Mouse (Mus musculus) midbrain, embryonic 11.5 days (tissue): ENCODE results near the gene Mmp11. TPM values are rescaled to one million over a fixed set of nuclear protein-coding genes. Genes with fewer than 3 reads are reported as not detected.

Experiments
- ATAC-seq: fragments of 200-750 bp; cut with Nextera tagmentation; 2 replicates; pipeline ENCODE4 v1.8.0; 2017; ENCODE audit warnings: moderate TSS enrichment, moderate library complexity; ENCODE audit not compliant: low FRiP score
- DNase-seq: peaks from one replicate; pipeline ENCODE4 v3.0.0; 2015; ENCODE audit warnings: low spot score; ENCODE audit errors: missing footprints
- H3K27ac ChIP-seq: fragments of 300-500 bp; sonication (generic); 2 replicates; pipeline ENCODE4 v1.5.1; 2014; ENCODE audit warnings: low read depth, low read length
- H3K27me3 ChIP-seq: fragments of 300-500 bp; sonication (generic); 2 replicates; pipeline ENCODE4 v1.6.1; 2014; ENCODE audit warnings: mild to moderate bottlenecking, low read length, moderate library complexity, mixed read lengths; ENCODE audit not compliant: control insufficient read depth, insufficient read depth
- H3K36me3 ChIP-seq: fragments of 300-500 bp; sonication (generic); 2 replicates; pipeline ENCODE4 v1.6.1; 2014; ENCODE audit warnings: mild to moderate bottlenecking, low read length, moderate library complexity, mixed read lengths; ENCODE audit not compliant: control insufficient read depth, insufficient read depth
- H3K4me1 ChIP-seq: fragments of 300-500 bp; sonication (generic); 2 replicates; pipeline ENCODE4 v1.6.1; 2014; ENCODE audit warnings: low read length; ENCODE audit not compliant: control insufficient read depth, insufficient read depth
- H3K4me2 ChIP-seq: fragments of 300-500 bp; sonication (generic); 2 replicates; pipeline ENCODE4 v1.6.1; 2014; ENCODE audit warnings: mild to moderate bottlenecking, moderate library complexity
- H3K4me3 ChIP-seq: fragments of 300-500 bp; sonication (generic); 2 replicates; pipeline ENCODE4 v1.5.1; 2014; ENCODE audit warnings: low read depth, low read length
- H3K9ac ChIP-seq: fragments of 300-500 bp; sonication (generic); 2 replicates; pipeline ENCODE4 v1.6.1; 2014; ENCODE audit warnings: low read length
- H3K9me3 ChIP-seq: fragments of 300-500 bp; sonication (generic); 2 replicates; pipeline ENCODE4 v1.6.1; 2016; ENCODE audit warnings: low read length; ENCODE audit not compliant: control insufficient read depth
- WGBS: fragments of 180-500 bp; shearing (Covaris S2); extraction: QIAGEN DNeasy Blood & Tissue Kit; methylation state at CpG from one replicate; pipeline ENCODE4 v1.1.7; 2014; 5-methylcytosine and 5-hydroxymethylcytosine counted together
- polyA plus RNA-seq: library from polyadenylated mRNA; unstranded; fragments of >200 nt; fragmentation: Nextera tagmentation; extraction: Ambion mirVana; gene quantifications from 2 replicates; pipeline ENCODE4 v1.2.1, GENCODE M21; 2014

The Mmp11 gene
- 33.6 and 34.6 TPM in 2 replicates for polyA plus RNA-seq

DNA sequence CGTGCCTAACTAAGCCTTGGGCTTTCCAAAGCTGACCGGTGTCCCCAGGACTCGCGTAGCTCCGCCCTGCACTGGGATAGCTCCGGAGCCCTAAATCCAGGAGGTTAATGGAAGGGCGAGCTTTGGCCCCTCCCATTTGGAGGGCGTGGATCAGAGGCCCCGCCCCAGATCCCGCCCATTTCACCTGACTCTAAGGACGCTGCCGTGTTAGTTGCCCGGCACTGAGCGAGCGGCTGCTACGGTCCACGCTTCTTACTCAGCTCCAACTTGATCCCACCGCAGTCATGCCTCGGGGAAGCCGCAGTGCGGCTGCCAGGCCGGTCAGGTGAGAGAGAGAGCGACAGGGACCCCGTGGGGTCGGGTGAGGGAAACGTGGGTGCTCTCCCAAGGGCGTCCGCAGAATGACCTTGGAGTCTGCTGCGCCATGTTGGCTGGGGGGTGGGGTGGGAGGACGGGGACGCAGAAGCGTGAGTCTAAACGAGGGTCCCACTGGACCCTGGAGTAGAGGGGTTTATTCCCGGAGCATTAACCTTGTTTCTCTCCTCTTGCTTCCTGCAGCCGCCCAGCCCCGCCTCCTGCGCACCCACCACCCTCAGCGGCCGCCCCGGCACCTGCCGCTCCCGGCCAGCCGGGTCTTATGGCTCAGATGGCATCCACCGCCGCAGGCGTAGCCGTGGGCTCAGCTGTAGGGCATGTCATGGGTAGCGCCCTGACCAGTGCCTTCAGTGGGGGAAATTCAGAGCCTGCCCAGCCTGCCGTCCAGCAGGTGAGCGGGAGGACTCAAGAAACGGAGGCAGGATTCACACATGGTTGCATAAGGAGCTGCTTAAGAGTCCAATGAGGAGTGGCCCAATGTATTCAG, at the start of gene Mmp11:
Mmp11 (minus strand) TSS at position 817 of the 862 bp plus-strand sequence.
- Histone ChIP-seq H3K36me3 (no peaks in the 10 kb centered on the region), H3K9me3 (no peaks in the 10 kb centered on the region), H3K4me1 (peaks cover 28% of the 10 kb centered on the region), H3K4me3 (peak within 1 kb of the TSS; percentile 48), H3K27ac (no peak within 1 kb of the TSS), H3K27me3 (peaks cover 41% of the 10 kb centered on the region), H3K4me2 (peak within 1 kb of the TSS; percentile 90), H3K9ac (peak within 1 kb of the TSS; percentile 49)
- ATAC-seq = peak; percentile 57
- 2% methylated on average over 49 of the region's 51 CpGs for WGBS
- DNase-seq = peak; percentile 97

DNA sequence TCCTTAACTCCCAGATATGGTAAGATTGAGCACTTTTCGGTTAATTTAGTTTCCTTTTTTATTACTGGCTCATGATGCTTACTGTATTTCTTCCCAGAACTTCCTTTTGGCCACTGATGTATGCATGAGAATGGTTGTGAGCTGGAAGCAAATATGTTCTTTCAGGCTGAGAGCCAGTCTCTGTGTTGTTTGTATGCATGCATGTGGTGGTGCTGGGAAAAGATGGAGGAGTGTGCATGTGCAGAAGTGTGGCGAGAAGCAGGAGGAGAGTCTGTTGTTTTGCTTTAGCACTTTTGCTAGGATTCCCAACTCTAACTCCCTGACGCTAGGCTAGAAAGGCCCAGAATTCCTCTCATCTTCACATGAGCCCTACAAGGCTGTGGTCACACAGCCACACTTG, 43.1 kb upstream of the Mmp11 start:
- Histone ChIP-seq H3K4me2 (no peak overlapping the region), H3K27me3 (no peaks in the 10 kb centered on the region), H3K4me3 (no peak overlapping the region), H3K9ac (no peak overlapping the region), H3K4me1 (no peaks in the 10 kb centered on the region), H3K36me3 (no peaks in the 10 kb centered on the region), H3K9me3 (no peaks in the 10 kb centered on the region), H3K27ac (no peak overlapping the region)
- DNase-seq = peak; percentile 54
- 89% methylated on average over 3 of the region's 3 CpGs for WGBS
- ATAC-seq = no peak

DNA sequence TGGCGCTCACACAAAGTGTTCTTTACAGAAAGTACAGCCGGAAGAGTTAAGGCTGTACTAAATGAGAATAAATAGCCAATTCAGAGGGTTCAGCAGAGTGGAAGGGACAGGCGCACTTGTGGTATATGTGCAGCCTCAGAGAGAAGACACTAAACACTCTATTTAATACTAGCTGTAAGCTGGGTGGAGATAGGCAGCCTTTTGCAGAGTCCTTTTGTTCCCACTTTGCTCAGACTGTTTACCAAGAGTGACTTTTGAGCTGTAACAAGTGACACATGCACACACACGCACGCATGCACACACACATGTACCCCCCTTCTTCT, 42.5 kb upstream of the Mmp11 start:
- no peak overlapping the region for H3K9ac ChIP-seq
- no peak overlapping the region for H3K4me2 ChIP-seq
- H3K9me3 ChIP-seq = no peaks in the 10 kb centered on the region
- DNase-seq (peak; percentile 72), ATAC-seq (no peak)
- no peaks in the 10 kb centered on the region for H3K4me1 ChIP-seq
- no peaks in the 10 kb centered on the region for H3K36me3 ChIP-seq
- WGBS = 84% methylated on average over 5 of the region's 5 CpGs
- no peaks in the 10 kb centered on the region for H3K27me3 ChIP-seq
- H3K27ac ChIP-seq = no peak overlapping the region
- no peak overlapping the region for H3K4me3 ChIP-seq

DNA sequence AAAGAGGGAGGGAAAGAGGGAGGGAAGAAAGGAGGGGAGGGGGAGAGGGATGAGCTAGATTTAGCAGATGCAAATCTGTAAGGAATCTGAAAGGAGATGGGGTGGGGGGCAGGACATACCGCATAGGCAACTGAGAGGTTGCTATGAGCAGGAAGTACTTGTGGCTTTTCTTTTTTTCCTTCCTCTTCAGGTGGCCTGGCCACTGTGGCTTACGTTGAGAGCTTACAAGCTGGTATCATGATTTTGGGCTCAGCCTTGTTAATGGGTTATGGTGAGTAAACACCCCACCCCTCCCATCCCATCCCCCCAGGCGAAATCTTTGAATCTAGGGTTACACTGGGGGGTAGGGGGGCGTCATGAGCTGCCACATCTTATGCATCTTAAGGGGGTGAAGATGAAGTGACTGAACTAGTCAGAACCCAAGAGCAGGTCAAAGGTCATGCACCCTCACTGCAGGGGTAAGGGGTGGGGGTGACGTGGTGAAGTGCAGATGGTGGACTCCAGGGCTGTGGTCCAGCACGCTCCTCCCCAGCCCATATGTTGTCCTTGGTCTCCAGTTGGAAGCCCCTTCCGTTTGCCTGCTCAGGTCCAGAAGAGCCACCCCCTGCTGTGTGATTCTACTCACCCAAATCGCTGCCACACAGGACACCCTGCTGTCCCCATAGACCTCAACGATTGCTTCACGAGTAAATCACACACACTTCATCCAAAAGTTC, 42.0 kb upstream of the Mmp11 start:
- no peaks in the 10 kb centered on the region for H3K4me1 ChIP-seq
- 49% methylated on average over 10 of the region's 10 CpGs for WGBS
- no peak overlapping the region for H3K4me3 ChIP-seq
- H3K4me2 ChIP-seq = no peak overlapping the region
- no peak for ATAC-seq
- DNase-seq = peak; percentile 53
- H3K27ac ChIP-seq = no peak overlapping the region
- H3K36me3 ChIP-seq = no peaks in the 10 kb centered on the region
- no peak overlapping the region for H3K9ac ChIP-seq
- H3K9me3 ChIP-seq = no peaks in the 10 kb centered on the region
- H3K27me3 ChIP-seq = no peaks in the 10 kb centered on the region

DNA sequence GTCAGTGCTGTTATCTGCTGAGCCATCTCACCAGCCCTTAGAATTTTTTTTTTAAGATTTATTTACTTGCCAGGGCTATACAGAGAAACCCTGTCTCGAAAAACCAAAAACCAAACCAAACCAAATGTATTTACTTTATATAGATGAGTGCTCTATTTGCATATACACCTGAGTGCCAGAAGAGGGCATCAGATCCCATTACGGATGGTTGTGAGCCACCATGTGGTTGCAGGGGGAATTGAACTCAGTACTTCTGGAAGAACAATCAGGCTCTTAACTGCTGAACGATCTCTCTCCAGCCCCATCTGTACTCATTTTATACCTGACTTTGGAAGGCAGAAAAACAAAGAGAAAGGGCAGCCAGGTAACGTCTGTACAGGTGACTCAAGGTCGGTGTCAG, 38.9 kb upstream of the Mmp11 start:
- DNase-seq (no peak), ATAC-seq (no peak)
- Histone ChIP-seq H3K27ac (no peak overlapping the region), H3K27me3 (no peaks in the 10 kb centered on the region), H3K9ac (no peak overlapping the region), H3K9me3 (no peaks in the 10 kb centered on the region), H3K4me3 (no peak overlapping the region), H3K4me1 (no peaks in the 10 kb centered on the region), H3K4me2 (no peak overlapping the region), H3K36me3 (no peaks in the 10 kb centered on the region)
- WGBS = 77% methylated on average over 5 of the region's 5 CpGs

DNA sequence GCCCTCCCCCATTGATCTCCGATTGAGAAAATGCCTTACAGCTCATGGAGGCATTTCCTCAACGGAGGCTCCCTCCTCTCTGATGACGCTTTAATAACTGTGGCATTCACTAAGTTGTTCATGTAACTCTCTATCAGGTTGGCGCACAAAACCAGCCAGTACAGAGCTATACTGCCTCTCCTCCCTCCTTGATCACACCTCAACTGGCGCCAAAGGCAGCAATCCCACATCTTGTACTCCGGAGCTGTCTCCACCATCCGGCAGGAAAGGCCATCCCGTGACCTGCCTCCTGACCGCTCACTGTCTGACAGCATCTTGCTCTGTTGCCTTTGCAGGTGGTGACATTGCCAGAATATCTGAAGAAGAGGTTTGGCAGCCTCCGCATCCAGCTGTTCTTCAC, 37.5 kb upstream of the Mmp11 start:
- Histone ChIP-seq H3K27ac (no peak overlapping the region), H3K4me3 (no peak overlapping the region), H3K9me3 (no peaks in the 10 kb centered on the region), H3K36me3 (no peaks in the 10 kb centered on the region), H3K9ac (no peak overlapping the region), H3K4me2 (no peak overlapping the region), H3K4me1 (no peaks in the 10 kb centered on the region), H3K27me3 (no peaks in the 10 kb centered on the region)
- DNase-seq (peak; percentile 72), ATAC-seq (no peak)
- 87% methylated on average over 10 of the region's 10 CpGs for WGBS

DNA sequence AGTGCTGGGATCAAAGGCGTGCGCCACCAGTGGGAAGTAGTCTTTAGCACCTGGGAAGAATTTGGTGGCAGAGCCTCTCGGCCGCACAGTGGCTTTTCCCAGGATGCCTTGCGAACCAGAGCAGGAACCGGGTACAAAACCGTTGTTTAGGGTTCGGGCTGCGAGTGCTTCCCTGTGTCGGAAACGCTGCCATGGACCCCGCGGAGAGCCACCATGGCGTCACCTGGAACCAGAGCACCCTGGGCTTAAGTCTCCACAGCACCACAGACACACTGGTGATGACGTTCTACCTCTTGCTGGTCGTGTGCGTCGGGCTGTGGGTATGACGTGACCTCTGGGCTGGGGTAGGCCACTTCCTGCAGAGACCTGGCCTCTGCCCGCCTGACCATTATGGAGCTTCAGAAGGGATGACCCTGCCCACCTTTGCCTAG, 18.1 kb upstream of the Mmp11 start, which contains the start of gene Gm5134:
Gm5134 (plus strand) TSS at position 134 of the 431 bp plus-strand sequence.
- peak; percentile 84 for DNase-seq
- H3K9ac ChIP-seq = peak within 1 kb of the TSS; percentile 14; the same call in 1 of the 2 replicates

DNA sequence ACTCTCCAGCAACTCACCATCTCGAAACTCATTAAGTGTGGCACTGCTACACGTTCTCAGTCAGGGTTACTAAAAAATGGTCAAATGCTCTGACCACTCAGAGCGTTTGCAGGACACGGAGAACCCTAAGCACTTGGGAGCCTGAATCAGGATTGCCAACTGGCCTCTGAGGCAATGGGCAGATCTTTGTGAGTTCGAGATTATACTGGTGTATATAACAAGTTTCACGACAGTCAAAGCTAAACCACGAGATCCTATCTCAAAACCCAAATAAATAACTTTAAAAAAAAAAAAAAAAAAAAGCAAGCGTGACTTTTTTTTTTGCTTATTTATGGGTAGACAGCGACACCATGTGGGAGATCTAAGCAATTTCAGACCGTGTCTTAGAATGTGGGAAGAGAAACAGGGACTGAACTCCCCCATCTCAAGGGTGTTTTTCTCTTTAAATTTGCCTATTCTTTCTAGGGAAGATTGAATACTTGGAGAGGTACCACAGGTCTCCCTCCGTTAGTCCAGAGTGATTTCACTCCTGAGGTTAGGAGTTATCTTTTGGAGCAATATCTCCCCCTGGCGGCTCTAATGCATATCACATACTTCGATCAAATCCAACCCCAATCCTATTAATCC, 15.2 kb upstream of the Mmp11 start:
- peak overlapping the region; percentile 85 for H3K4me2 ChIP-seq
- H3K4me3 ChIP-seq = peak overlapping the region; percentile 43
- H3K36me3 ChIP-seq = no peaks in the 10 kb centered on the region
- 6% methylated on average over 13 of the region's 13 CpGs for WGBS
- no peak overlapping the region for H3K27ac ChIP-seq
- DNase-seq (peak; percentile 95), ATAC-seq (peak; percentile 18; the same call in 1 of the 2 replicates)
- H3K4me1 ChIP-seq = peaks cover 6% of the 10 kb centered on the region; the same call in 1 of the 2 replicates
- peaks cover 9% of the 10 kb centered on the region; the same call in 1 of the 2 replicates for H3K27me3 ChIP-seq
- H3K9me3 ChIP-seq = no peaks in the 10 kb centered on the region
- peak overlapping the region; percentile 69 for H3K9ac ChIP-seq

More for the DNA sequence above, 18.1 kb upstream of the Mmp11 start, which contains the start of gene Gm5134:
- no peaks in the 10 kb centered on the region for H3K9me3 ChIP-seq
- peaks cover 8% of the 10 kb centered on the region; the same call in 1 of the 2 replicates for H3K27me3 ChIP-seq
- H3K36me3 ChIP-seq = no peaks in the 10 kb centered on the region
- H3K4me1 ChIP-seq = peaks cover 6% of the 10 kb centered on the region; the same call in 1 of the 2 replicates
- WGBS = 35% methylated on average over 20 of the region's 20 CpGs
- no peak within 1 kb of the TSS for H3K27ac ChIP-seq
- no peak for ATAC-seq
- H3K4me2 ChIP-seq = peak within 1 kb of the TSS; percentile 24
- H3K4me3 ChIP-seq = no peak within 1 kb of the TSS; the same call in 1 of the 2 replicates
